Mouse (Mus musculus): Measurements from ENCODE around the gene Bag3.
"Not testable (repeated sequence)": the region's sequence is repeated elsewhere in the genome, so short reads cannot be mapped to it uniquely, and the experiment has no call there.

Bag3 gene

DNA sequence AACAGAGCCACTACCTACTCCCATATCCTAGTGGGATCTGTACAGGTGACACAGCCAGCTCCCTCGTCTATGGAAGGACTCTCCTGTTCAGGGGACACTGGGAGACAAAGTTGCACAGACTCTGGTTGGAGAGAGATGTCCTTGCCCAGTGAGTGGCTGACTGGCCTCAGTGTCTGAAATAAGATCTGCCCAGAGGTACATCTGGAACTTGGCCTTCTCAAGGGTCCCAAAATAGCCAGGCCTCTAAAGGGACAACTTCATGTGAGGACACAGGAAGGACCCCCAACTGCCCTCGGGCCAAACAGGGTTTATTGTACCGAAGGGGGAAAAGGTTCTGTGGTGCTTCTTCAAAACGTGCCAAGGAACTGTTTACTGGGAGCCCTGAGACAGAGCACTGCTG, 14.8 kb downstream of the Bag3 start:
- DNase-seq (ENCODE audit: low spot score) = no peak

DNA sequence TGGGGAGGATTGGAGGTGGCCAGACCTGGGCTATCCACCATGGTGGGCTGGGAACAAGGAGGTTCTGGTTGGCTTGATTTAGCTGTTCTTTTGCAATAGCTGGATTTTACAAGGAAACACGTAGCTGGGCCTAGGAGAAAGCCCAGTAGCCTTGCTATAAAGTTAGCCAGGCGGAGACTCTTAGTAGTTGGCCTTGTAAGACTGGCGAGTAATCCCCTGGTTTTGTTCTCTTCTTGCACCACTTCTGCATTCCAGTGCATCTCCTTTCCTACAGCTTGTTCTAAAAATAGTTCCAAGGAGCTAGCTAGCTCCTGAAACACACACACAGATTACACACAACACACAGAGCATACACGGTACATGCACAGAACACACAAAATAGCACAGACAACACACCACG, 15.4 kb downstream of the Bag3 start:
- no peak for DNase-seq (ENCODE audit: low spot score)

DNA sequence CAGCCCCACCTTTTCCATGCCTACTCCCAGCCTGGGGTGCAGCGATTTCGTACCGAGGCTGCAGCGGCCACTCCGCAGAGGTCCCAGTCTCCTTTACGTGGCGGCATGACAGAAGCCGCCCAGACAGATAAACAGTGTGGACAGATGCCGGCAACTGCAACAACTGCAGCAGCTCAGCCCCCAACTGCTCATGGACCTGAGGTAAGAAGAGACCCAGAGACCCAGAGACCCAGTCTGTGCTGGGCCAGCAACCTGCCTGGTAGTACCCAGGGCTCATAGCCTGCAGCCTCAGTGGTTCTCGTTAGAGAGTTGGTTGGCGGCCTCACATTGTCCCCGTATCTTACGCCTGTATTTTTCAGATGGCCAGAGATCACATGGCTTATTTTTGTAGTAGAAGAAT, 16.7 kb downstream of the Bag3 start:
- no peak for DNase-seq (ENCODE audit: low spot score)

DNA sequence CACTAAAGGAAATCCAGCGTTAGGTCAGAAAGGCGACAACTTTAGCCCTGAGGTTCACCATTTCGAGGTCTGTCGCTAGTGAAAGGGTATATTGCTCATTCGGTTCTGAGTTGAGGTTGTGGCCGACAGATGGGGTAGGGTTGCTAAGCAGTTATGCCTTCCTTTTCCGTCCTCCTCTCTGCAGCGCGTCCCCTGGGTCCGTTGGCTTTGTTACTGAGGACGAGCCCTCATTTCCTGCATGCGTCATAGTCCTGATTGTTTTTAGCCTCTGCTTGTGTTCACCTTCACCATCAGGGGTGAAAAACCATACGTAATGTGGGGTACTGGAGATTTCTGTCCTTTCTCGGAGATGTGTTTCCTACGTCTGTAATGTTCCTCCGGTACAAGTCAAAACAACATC, 17.3 kb downstream of the Bag3 start:
- DNase-seq (ENCODE audit: low spot score) = no peak

DNA sequence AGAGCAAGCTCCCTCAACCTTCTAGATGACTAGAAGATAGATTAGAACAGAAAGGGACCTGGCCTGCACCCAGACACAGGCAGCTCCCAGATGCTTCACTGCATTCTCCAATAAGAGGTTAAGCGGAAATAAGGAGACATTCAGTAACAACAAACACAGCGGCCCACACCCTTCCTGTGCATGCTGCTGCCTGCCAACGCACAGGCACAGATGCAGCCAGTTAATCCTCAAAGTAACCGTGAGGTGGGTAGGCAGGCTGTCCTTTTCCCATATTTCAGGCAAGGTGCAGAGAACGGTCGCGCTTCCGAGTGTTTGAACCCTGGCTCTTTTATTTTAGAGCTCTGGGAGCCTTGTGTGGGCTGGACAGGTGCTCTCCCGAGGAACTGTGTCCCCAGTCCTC, 17.8 kb downstream of the Bag3 start:
- DNase-seq (ENCODE audit: low spot score) = no peak

DNA sequence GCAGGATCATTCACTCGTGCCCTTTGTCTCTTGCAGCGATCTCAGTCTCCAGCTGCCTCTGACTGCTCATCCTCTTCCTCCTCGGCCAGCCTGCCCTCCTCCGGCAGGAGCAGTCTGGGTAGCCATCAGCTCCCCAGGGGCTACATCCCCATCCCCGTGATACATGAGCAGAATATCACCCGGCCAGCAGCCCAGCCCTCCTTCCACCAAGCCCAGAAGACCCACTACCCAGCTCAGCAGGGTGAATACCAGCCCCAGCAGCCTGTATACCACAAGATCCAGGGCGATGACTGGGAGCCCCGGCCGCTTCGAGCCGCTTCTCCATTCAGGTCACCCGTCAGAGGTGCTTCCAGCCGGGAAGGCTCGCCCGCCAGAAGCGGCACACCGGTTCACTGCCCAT, 18.4 kb downstream of the Bag3 start:
- DNase-seq (ENCODE audit: low spot score) = no peak

DNA sequence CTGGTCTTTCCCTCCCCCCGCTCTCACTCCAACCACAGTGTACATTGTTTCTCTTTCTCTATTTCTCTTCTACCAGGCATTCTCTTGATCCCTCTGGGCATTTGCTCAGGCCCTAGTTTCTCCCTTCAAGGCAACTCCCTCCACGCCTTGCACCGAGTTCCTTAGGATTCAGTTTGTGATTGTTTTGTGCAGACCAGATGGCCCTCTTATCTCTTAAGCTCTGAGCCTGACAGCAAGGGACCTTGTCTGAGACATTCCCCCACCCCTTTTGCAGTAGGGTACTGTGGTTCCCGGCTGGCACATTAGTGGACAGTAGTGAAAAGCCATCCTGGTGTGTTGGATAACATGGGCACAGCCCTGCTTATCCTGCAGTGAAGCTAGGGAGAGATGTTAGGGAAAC, 19.1 kb downstream of the Bag3 start:
- DNase-seq (ENCODE audit: low spot score) = no peak

DNA sequence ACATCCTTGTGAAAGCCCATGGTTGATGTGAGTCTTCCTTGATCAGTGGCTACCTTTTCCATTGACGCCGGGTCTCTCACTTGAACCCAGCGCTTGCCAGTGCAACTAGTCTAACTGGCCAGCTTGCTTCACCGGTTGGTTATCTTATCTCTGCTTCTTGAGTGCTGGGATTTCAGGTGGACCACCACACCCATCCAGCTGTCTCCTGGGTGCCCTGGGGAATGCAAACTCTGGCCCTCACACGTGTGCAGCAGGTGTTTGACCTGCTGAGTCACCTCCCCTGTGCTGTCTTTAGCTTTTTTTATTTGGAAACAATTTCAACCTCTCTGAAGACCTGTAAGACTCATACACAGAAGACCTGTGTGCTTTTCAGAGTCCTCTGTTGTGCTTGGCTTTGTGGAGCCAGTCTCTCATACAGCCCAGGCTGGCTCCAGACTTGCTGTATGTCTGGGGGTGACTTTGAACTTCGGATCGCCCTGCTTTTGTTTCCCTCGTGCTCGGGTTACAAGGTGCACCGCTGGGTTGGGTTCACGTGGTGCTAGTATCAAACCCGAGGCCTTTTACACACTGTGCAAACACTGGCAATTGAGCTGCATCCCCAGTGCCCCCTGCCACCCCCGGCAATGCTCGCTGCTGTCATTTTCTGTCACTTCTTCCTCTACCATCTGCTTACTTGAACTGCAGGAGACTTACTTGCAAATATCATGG, 19.9 kb downstream of the Bag3 start:
- DNase-seq (ENCODE audit: low spot score) = no peak

DNA sequence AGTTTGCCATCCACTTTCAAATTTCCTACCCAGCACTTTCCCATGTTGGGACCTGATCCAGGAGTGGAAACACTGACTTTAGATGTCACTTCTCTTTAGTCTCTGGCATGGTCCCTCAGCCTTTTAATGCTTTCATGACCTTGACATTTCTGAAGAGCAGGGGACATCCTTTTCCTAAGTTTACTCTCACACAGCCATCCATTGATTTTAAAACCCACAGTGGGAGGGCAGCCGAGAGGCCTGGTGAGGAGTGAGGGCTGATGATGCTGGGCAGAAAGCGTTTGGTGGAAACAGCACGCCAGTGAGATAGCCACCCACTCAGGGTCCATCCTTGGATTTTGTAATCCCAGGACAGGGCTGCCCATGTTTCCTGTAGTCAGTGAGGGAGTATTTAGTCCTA, 20.5 kb downstream of the Bag3 start:
- no peak for DNase-seq (ENCODE audit: low spot score)

DNA sequence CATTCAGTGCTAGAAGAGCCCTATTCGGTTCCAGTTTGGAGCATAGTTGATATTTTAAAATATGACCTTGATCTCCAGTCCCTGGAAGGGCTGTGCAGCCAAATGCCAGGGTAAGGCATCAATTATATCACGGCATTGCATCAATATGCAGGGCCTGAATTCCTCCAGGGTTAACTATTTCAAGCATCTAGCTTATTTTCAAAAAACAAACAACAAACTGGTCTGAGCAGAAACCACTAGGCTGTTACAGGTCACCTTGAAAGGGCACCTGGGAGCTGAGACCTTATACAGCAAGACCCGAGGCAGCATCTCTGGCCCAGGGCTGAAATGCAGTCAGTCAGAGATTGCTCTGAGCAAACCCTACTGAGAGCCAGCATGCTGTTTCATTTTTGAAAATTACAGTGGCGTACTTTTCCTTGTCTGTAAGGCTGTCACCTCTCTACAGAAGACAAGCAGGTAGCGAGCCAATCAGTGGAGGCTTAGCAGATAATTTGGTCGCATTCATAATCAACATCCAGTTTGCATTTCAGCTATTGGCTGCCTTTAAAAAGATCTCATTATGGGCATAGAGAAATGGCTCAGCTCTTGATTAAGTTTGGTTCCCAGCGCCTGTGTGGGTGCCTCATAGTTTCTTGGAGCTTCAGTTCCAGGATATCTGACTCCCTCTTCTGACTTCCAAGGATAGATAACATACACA, 21.3 kb downstream of the Bag3 start:
- DNase-seq (ENCODE audit: low spot score) = no peak

DNA sequence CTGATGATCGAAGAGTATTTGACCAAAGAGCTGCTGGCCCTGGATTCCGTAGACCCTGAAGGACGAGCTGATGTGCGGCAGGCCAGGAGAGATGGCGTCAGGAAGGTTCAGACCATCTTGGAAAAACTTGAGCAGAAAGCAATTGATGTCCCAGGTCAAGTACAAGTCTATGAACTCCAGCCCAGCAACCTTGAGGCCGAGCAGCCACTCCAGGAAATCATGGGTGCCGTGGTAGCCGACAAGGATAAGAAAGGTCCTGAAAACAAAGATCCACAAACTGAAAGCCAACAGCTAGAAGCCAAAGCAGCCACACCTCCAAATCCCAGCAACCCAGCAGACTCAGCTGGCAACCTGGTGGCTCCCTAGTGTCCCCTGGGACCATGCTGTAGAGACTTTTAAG, 22.6 kb downstream of the Bag3 start:
- no peak for DNase-seq (ENCODE audit: low spot score)

DNA sequence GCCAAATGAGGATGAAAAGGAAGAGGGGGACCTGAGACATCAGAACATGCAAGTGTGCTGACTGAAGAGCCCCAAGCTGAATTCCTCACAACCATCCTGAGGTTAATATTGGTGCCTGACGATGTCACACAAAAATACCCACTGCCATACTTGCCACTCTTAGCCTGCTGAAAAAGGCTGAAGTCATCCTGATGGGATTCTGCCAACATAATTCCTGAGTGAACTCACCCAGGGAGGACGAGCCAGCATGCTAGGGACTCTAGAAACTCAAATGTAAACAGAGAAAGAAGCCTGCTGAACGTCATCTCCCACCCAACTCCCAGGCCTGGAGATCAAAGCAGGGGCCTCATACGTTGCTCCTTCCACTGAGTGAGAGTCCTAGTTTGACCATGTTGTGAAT, 25.7 kb downstream of the Bag3 start:
- DNase-seq (ENCODE audit: low spot score) = no peak

DNA sequence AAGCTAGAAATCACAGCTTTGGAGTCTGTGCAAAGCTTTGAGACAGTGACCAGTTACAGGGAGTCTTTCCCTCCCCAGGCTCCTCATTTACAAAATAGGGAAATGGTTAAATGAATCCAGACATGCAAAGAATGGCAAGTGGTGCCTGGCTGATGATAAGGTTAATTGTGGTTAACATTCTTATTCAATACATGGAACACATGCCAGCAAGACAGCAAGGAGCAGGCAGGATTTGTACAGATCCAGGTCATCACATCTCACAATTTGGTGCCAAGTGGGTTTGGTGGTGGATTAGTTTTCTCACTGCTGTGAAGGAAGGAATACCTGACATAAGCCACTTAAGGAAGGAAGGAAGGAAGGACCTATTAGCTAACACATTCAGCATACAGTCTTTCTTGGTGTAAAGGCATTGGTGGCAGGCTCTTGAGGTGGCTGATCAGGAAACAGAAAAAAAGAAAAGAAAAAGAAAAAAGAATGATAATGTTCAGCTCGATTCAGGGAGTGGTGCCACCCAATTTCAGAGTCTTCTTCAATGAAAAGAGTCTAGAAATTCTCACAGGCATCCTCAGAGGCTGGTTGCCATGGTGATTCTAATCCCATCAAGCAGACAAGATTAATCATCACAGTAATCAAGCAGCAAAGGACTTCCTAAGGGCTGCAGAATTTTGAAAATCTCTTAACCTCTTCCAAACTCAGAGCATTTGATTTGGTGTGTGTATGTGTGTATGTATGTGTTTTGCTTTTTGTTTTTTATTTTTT, 27.1 kb downstream of the Bag3 start:
- no peak for DNase-seq (ENCODE audit: low spot score)

DNA sequence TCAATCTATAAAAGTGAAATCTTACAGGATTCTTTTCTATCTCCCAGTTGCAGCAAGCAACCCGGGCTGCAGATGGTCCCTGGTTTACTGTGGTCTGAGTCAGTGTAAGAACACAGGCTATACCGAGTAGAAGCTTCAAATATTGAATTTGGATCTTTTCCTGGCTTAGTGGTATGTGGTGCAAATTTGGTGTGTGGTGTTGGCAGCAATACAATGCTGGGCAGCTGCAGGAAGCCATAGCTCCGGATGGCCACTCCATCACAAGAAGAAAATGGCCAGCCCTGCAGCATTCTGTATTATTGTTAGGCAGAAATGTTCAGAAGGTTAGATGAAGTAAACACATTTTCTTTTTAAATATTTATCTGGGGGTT, 27.7 kb downstream of the Bag3 start:
- no peak for DNase-seq (ENCODE audit: low spot score)

DNA sequence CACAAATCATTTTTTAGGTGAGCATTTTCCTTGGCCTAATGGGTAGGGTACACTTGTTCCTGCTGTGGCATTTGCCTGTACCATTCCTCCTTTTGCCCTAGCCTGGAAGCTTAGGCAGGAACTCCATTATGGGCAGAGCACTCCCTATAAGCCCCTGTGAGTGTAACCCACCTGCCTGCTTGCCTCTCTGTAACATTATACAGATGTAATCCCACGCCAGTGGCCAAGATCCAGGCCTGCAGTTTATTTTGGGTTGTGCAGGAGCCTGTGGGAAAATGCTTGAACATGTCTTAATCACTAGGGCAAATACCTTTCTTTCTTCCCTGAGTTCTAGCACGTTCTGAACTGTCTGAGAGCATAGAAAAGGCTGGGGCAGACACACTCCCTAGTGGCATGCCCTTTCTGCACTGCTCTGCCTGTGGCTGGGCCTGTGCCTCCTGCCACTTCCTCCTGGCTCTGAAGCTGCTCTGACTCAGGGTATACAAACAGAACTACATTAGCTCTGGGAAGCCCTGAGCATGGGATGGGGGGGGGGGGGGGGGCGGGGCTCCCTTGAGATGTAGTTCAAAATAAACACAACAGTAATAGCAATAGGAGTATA, 29.8 kb downstream of the Bag3 start:
- DNase-seq (ENCODE audit: low spot score) = no peak

DNA sequence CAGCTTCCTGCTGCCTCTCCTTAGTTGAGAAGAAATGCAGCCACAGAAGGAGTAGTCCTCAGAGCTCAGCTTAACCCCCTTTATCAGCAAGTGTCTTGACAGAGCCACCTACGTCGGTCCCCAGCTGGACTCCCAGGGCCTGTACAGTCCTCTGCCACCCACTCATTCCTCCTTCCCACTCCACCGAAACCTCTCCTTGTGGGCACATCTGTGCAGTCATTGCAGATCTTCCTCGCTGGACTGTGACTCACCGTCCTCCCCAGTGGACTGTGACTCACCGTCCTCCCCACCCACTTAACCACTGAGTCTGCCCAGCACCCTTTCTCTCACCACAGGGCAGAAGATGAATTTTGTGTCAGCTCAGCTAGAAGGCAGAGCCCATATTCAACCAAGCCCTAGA, 31.1 kb downstream of the Bag3 start:
- DNase-seq (ENCODE audit: low spot score) = no peak

DNA sequence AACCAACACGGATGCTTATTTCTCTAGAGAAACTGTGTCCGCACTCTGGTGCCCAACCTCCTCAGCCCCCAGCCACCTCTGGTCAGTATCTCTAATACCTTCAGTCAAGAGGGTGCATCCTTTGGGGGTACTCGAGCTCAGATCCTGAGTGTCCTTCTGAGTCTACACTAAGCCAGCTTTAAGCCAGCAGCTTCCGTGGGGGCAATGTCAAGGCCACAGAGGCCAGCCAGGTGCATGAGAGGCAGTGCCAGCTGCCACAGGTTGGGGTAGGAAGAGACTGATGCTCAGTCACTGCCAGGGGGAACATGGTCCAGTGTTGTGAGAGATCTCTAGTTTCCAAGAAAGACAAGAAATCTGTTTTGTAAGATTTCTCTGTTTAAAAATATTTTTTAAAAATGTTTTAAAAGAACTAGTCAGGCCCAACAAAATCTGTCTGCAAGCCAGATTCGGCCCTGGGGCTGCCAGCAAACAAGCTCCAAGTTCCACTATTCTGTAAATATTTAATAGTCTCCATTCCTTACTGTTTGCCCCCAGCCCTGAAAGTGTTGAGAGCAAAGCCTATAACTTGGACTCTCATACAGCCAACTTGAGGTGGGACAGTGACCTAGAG, 31.8 kb downstream of the Bag3 start:
- DNase-seq (ENCODE audit: low spot score) = no peak

DNA sequence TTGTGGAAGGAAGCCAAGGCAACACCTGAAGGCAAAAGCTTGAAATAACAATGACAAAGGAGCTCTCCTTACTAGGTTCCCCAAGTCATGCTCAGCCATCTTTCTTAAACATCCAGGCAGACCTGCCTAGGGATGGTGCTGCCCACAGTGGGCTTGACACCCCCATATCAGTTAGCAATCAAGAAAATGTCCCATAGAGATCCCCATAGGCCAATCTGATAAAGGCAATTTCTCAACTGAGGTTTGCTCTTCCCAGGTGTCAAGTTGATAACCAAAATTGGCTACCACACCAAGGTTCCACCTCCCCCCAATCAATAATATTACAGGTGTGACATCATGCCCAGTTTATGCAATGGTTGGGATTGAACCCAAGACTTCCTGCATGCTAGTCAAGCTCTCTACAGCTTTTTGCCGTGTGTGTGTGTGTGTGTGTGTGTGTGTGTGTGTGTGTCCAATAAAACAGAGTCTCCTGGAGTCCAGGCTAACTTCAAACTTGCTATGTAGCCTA, 33.6 kb downstream of the Bag3 start:
- no peak for DNase-seq (ENCODE audit: low spot score)

DNA sequence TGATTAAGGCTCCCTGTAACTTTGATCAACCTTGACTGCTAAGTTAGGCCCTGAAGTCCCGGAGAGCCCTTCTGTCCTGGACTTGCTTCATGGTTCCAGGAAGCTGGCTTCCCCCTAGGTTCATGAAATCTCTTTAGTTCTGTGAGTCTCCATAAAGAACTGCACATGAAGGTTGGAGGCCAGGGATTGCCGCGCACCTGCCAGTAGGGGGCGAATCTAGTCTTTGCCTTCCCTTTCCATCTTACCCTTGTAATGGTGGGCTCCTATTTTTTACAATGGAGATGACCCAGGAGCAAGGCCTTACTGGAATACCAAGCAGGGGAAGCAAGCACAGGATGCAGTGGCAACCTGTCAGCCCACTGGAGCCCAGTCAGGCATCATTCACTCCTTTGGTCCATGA, 40.0 kb downstream of the Bag3 start:
- DNase-seq (ENCODE audit: low spot score) = no peak

DNA sequence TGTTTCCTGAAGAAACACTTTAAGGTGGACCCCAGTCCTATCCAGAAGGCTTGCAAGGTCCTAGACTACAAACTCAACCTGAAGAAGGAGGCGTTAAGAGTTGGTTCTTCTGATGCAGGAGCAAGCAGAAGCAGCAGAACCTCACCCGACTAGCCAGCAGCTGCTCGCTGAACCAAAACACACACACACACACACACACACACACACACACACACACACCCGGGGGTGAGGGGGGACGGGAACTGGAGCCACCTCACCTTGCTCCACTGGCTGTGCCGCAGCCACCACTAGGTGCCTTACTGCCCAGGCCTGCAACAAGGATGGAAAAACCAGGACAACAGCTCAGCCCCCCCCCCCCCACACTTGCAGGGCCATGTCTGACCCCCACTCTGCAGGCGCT, 42.9 kb downstream of the Bag3 start:
- no peak for DNase-seq (ENCODE audit: low spot score)

DNA sequence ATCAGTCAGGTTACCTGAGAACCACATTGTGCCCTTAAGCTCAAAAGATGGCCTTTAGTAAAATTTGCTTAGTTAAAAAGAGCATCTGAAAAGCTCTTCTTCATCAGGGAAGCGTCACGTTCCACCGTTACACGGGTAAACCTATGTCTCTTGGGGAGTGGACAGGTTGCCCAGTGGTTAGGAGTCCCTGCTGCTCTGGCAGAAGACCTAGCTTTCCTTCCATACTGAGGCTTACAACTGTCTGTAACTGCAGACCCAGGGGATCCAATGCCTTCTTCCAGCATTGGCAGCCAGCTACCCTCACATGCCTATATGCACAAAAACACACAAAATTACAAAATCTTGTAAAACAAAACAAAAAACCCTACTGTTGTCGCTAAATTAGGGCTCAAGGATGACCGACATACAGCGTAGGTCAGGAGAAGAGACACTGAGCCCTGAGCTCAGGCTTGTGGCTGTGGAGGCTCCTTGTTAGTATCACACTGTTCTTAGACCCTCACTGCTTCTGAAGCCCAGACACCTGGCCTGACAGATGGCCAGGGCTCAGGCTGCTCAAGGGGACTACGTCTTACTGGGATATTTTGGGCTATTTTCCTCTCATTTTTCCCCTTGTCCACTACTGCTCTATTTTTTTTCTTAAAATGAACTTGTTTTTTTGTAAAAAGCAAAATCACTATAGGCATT, 44.3 kb downstream of the Bag3 start:
- DNase-seq (ENCODE audit: low spot score) = no peak

DNA sequence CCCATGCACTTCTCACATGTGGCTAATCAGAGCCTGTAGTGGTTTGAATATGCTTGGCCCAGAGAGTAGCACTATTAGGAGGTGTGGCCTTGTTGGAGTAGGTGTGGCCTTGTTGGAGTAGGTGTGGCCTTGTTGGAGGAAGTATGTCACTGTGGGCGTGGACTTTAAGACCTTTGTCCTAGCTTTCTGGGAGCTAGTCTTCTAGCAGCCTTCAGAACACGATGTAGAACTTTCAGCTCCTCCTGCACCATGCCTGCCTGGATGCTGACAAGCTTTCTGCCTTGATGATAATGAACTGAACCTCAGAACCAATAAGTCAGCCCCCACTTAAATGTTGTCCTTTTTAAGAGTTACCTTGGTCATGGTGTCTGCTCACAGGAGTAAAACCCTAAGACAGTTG, 46.0 kb downstream of the Bag3 start:
- not testable (repeated sequence) for DNase-seq (ENCODE audit: low spot score)

All from ovary, postnatal 36 days (tissue).